Comparison of ENCODE assay signal across 8 mouse cellular contexts in the genomic region with DNA sequence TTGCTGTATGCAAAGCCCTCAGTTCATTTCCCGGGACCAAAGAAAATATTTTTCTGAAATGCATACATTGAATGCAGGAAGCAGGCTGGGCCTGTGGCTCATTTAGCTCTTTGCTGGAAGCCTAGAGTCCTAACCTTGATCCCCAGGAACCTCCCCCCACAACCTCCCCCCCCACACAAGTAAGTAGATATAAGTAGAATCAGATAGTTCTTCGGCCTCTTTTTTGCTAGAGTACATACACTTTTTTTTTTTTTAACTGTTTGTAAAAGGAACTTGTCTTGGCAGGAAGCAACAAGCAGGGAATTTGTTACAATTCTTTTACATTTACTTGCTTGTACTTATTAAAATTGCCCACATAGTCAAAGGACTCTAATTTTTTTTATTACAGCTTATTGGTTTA. TPM values are rescaled to one million over a fixed set of nuclear protein-coding genes. Genes with fewer than 3 reads are reported as not detected.
DNase-seq lines count a peak whose midpoint lies in the region; ATAC-seq and TF ChIP-seq lines count a peak whose summit lies in the region.

No protein-coding gene starts in this region.

- peaks cover 15% of the 10 kb centered on the region for H3K4me1 ChIP-seq in heart, adult 2 months (ENCODE audit: control insufficient read depth, insufficient read depth, low read length)
- peaks cover 22% of the 10 kb centered on the region for H3K4me1 ChIP-seq in G1E (ENCODE audit: insufficient read depth, low read depth, low read length)
- H3K4me1 ChIP-seq in hindbrain, embryonic 11.5 days (replicated peaks; ENCODE audit: control insufficient read depth, insufficient read depth, low read length): peaks cover 4% of the 10 kb centered on the region; the same call in 1 of the 2 replicates
- peaks cover 16% of the 10 kb centered on the region for H3K4me1 ChIP-seq in liver, embryonic 16.5 days (ENCODE audit: control insufficient read depth, low read depth, low read length)

- intact Hi-C loops in heart, adult 2 months (cut with DNase I): loop anchor here (1.0 kb wide), 1 partner anchor 61 kb away; the partner anchor contains the start of gene Tsnax

- TF ChIP-seq EP300 in heart, adult 2 months (IDR thresholded peaks at IDR 0.05; ENCODE audit: insufficient read depth, low read depth, low read length): no peak

- TF ChIP-seq POLR2A in heart, adult 2 months (IDR thresholded peaks at IDR 0.05; ENCODE audit: insufficient read depth, low read depth, low read length): no peak

- H3K27me3 ChIP-seq in heart, adult 2 months (ENCODE audit: control insufficient read depth, insufficient read depth, low read length): no peaks in the 10 kb centered on the region
- no peaks in the 10 kb centered on the region for H3K27me3 ChIP-seq in G1E (ENCODE audit: insufficient read depth, low read length)
- H3K27me3 ChIP-seq in hindbrain, embryonic 11.5 days (ENCODE audit: control insufficient read depth, insufficient read depth, low read length): no peaks in the 10 kb centered on the region
- no peaks in the 10 kb centered on the region for H3K27me3 ChIP-seq in liver, embryonic 16.5 days (ENCODE audit: control insufficient read depth, insufficient read depth, low read depth, low read length)

- H3K9ac ChIP-seq in heart, adult 2 months (ENCODE audit: low read depth, low read length): no peak overlapping the region; the same call in 1 of the 2 replicates
- no peak overlapping the region for H3K9ac ChIP-seq in hindbrain, embryonic 11.5 days (ENCODE audit: low read depth, low read length)
- H3K9ac ChIP-seq in liver, embryonic 16.5 days (ENCODE audit: low read depth, low read length): 0 out of 2 replicates have a peak overlapping the region, but pooled peaks have one; percentile 94

- ATAC-seq in G1E (ENCODE audit: extremely low read depth, insufficient number of reproducible peaks, low FRiP score, poor library complexity, severe bottlenecking): no peak
- no peak for ATAC-seq in hindbrain, embryonic 11.5 days (ENCODE audit: low FRiP score)
- no peak for ATAC-seq in liver, embryonic 16.5 days (ENCODE audit: low read depth)

- peaks cover 10% of the 10 kb centered on the region; the same call in 1 of the 2 replicates for H3K79me2 ChIP-seq in heart, adult 2 months (replicated peaks; ENCODE audit: control insufficient read depth, insufficient read depth, low read length)

- H3K27ac ChIP-seq in heart, adult 2 months: peak overlapping the region; percentile 98
- H3K27ac ChIP-seq in hindbrain, embryonic 11.5 days (ENCODE audit: low read depth, low read length): no peak overlapping the region
- no peak overlapping the region for H3K27ac ChIP-seq in liver, embryonic 16.5 days (ENCODE audit: low read length)

- H3K4me2 ChIP-seq in hindbrain, embryonic 11.5 days (replicated peaks; ENCODE audit: low read depth, low read length): peak overlapping the region; percentile 39; the same call in 1 of the 2 replicates
- 0 out of 2 replicates have a peak overlapping the region, but pooled peaks have one; percentile 83 for H3K4me2 ChIP-seq in liver, embryonic 16.5 days (ENCODE audit: low read depth, low read length)

- H3K9me3 ChIP-seq in G1E (replicated peaks): peaks cover 31% of the 10 kb centered on the region
- H3K9me3 ChIP-seq in hindbrain, embryonic 11.5 days (ENCODE audit: control insufficient read depth, low read length): no peaks in the 10 kb centered on the region
- H3K9me3 ChIP-seq in liver, embryonic 16.5 days (replicated peaks; ENCODE audit: control insufficient read depth, low read length): no peaks in the 10 kb centered on the region

- H3K4me3 ChIP-seq in heart, adult 2 months: no peak overlapping the region; the same call in 1 of the 2 replicates
- peak overlapping the region; percentile 13; the same call in 1 of the 2 replicates for H3K4me3 ChIP-seq in G1E (ENCODE audit: low read depth, low read length)
- H3K4me3 ChIP-seq in hindbrain, embryonic 11.5 days (ENCODE audit: low read depth, low read length): peak overlapping the region; percentile 94
- H3K4me3 ChIP-seq in liver, embryonic 16.5 days (ENCODE audit: low read depth, low read length): no peak overlapping the region

- H3K36me3 ChIP-seq in heart, adult 2 months (ENCODE audit: control insufficient read depth, insufficient read depth, low read length): no peaks in the 10 kb centered on the region
- peaks cover 18% of the 10 kb centered on the region for H3K36me3 ChIP-seq in G1E (replicated peaks)
- H3K36me3 ChIP-seq in hindbrain, embryonic 11.5 days (ENCODE audit: control insufficient read depth, insufficient read depth, low read length): no peaks in the 10 kb centered on the region
- H3K36me3 ChIP-seq in liver, embryonic 16.5 days (ENCODE audit: control insufficient read depth, insufficient read depth): no peaks in the 10 kb centered on the region

- WGBS in heart, adult 2 months: 41% methylated on average over 2 of the region's 2 CpGs
- WGBS in hindbrain, embryonic 11.5 days: 69% methylated on average over 2 of the region's 2 CpGs
- WGBS in liver, embryonic 16.5 days (ENCODE audit: insufficient replicate concordance): 63% methylated on average over 2 of the region's 2 CpGs

- TF ChIP-seq CTCF in heart, adult 2 months (IDR thresholded peaks at IDR 0.05): no peak
- TF ChIP-seq CTCF in G1E (IDR thresholded peaks at IDR 0.05; ENCODE audit: low read depth, low read length): no peak

- DNase-seq in heart, adult 2 months: no peak
- DNase-seq in heart, postnatal 4 days: no peak
- no peak for DNase-seq in G1E (ENCODE audit: low spot score)
- DNase-seq in hindbrain, embryonic 11.5 days (ENCODE audit: low spot score): no peak
- no peak for DNase-seq in ovary, postnatal 10 days (ENCODE audit: low spot score)
- no peak for DNase-seq in thymus, postnatal 10 days (ENCODE audit: low spot score in 2 of 2)
- DNase-seq in embryo, embryonic 10.5 days (ENCODE audit: low spot score): no peak

RNA-seq across cellular contexts. Expression of gene Egln1, which starts 1.7 kb away (rescaled TPM):
- total RNA-seq in heart, adult 2 months (2021): 100 to 1,000 TPM; 331 to 374 TPM
- polyA plus RNA-seq in heart, adult 2 months (2012; rRNA removed): 146 and 227 TPM in 2 replicates
- 100 to 1,000 TPM; 112 to 115 TPM for total RNA-seq in heart, postnatal 4 days (2021)
- 39.3 and 40.8 TPM in 2 replicates for total RNA-seq in G1E (2014; fragmentation: Nextera tagmentation)
- 31.8 and 33.8 TPM in 2 replicates for total RNA-seq in G1E (2017)
- polyA plus RNA-seq in G1E (2012): 17.6 and 19.9 TPM in 2 replicates
- polyA plus RNA-seq in hindbrain, embryonic 11.5 days (2014; fragmentation: Nextera tagmentation; extraction: Ambion mirVana): 19.9 and 23.4 TPM in 2 replicates
- polyA plus RNA-seq in liver, embryonic 16.5 days (2015; fragmentation: Nextera tagmentation; extraction: Ambion mirVana): 4.8 and 5.1 TPM in 2 replicates

RNA-seq across cellular contexts. Expression of gene Sprtn, which starts 53.2 kb away (rescaled TPM):
- total RNA-seq in heart, adult 2 months (2021): 10 to 100 TPM; 10.3 TPM
- polyA plus RNA-seq in heart, adult 2 months (2012; rRNA removed): 8.3 and 13.7 TPM in 2 replicates
- total RNA-seq in heart, postnatal 4 days (2021): 10 to 100 TPM; 19.4 to 21.3 TPM
- total RNA-seq in G1E (2014; fragmentation: Nextera tagmentation): 42.4 and 43.5 TPM in 2 replicates
- 34.7 and 35.8 TPM in 2 replicates for total RNA-seq in G1E (2017)
- 13.0 and 21.7 TPM in 2 replicates for polyA plus RNA-seq in G1E (2012)
- polyA plus RNA-seq in hindbrain, embryonic 11.5 days (2014; fragmentation: Nextera tagmentation; extraction: Ambion mirVana): 9.6 and 12.3 TPM in 2 replicates
- polyA plus RNA-seq in liver, embryonic 16.5 days (2015; fragmentation: Nextera tagmentation; extraction: Ambion mirVana): 4.8 and 4.9 TPM in 2 replicates

RNA-seq across cellular contexts. Expression of gene Exoc8, which starts 53.4 kb away (rescaled TPM):
- 10 to 100 TPM; 18.8 to 20.2 TPM for total RNA-seq in heart, adult 2 months (2021)
- 6.8 and 9.7 TPM in 2 replicates for polyA plus RNA-seq in heart, adult 2 months (2012; rRNA removed)
- 10 to 100 TPM; 15.6 to 16.9 TPM for total RNA-seq in heart, postnatal 4 days (2021)
- total RNA-seq in G1E (2014; fragmentation: Nextera tagmentation) (14.4 and 15.1 TPM in 2 replicates), G1E (2017) (22.8 and 24.8 TPM in 2 replicates)
- polyA plus RNA-seq in G1E (2012): 10.4 and 10.9 TPM in 2 replicates
- polyA plus RNA-seq in hindbrain, embryonic 11.5 days (2014; fragmentation: Nextera tagmentation; extraction: Ambion mirVana): 6.7 and 8.7 TPM in 2 replicates
- 3.1 and 3.6 TPM in 2 replicates for polyA plus RNA-seq in liver, embryonic 16.5 days (2015; fragmentation: Nextera tagmentation; extraction: Ambion mirVana)

Comparison
In these comparisons a context has a peak if more than half of its experiments do, and no peak if none do; other contexts are left out.
1. H3K4me3 ChIP-seq: peak in G1E (single experiment) and hindbrain, embryonic 11.5 days (single experiment); none in heart, adult 2 months (single experiment) and liver, embryonic 16.5 days (single experiment).